Mouse (Mus musculus) gastrocnemius, adult 18-20 months (tissue): ENCODE results near the gene Hjurp. TPM values are rescaled to one million over a fixed set of nuclear protein-coding genes. Genes with fewer than 3 reads are reported as not detected.

ENCODE experiments used
- DNase-seq: peaks from one replicate; pipeline ENCODE4 v3.0.0; 2021; ENCODE audit warnings: low spot score
- total RNA-seq, 2 experiments: library from RNA; stranded (reverse); gene quantifications; 2 replicates each; pipeline ENCODE4 v1.2.3; 2021

Hjurp gene
- total RNA-seq, 2 experiments from 2014 or later, result 5.4 to 5.8 TPM

- no peak for DNase-seq
Measured at GRCm38 (mm10) chr1:88282301-88282700, 4.9 kb upstream of the Hjurp start.

- no peak for DNase-seq
Measured at GRCm38 (mm10) chr1:88280006-88280690, 2.7 kb upstream of the Hjurp start.

- no peak for DNase-seq
Measured at GRCm38 (mm10) chr1:88279111-88280005, 1.9 kb upstream of the Hjurp start.

GRCm38 (mm10) chr1:88277818-88278511 lies 532 bp upstream of the Hjurp start:
- no peak for DNase-seq

- no peak for DNase-seq
Measured at GRCm38 (mm10) chr1:88276524-88277097, 822 bp downstream of the Hjurp start.

- no peak for DNase-seq
Measured at GRCm38 (mm10) chr1:88275698-88276523, 1.5 kb downstream of the Hjurp start.

- DNase-seq, result no peak
Measured at GRCm38 (mm10) chr1:88275078-88275680, 2.3 kb downstream of the Hjurp start.

GRCm38 (mm10) chr1:88274371-88275077 lies 2.9 kb downstream of the Hjurp start:
- DNase-seq, result no peak

- no peak for DNase-seq
Measured at GRCm38 (mm10) chr1:88273832-88274231, 3.6 kb downstream of the Hjurp start.

GRCm38 (mm10) chr1:88273326-88273725 lies 4.1 kb downstream of the Hjurp start:
- no peak for DNase-seq

- no peak for DNase-seq
Measured at GRCm38 (mm10) chr1:88272851-88273250, 4.6 kb downstream of the Hjurp start.

- no peak for DNase-seq
Measured at GRCm38 (mm10) chr1:88269539-88270309, 7.7 kb downstream of the Hjurp start.

GRCm38 (mm10) chr1:88268070-88268469 lies 9.4 kb downstream of the Hjurp start:
- DNase-seq, result no peak

- no peak for DNase-seq
Measured at GRCm38 (mm10) chr1:88267489-88267888, 9.9 kb downstream of the Hjurp start.

GRCm38 (mm10) chr1:88266123-88266522 lies 11.3 kb downstream of the Hjurp start:
- no peak for DNase-seq

- no peak for DNase-seq
Measured at GRCm38 (mm10) chr1:88264869-88265240, 12.6 kb downstream of the Hjurp start.

- DNase-seq, result no peak
Measured at GRCm38 (mm10) chr1:88264237-88264868, 13.1 kb downstream of the Hjurp start.

GRCm38 (mm10) chr1:88263778-88264177 lies 13.7 kb downstream of the Hjurp start:
- no peak for DNase-seq

GRCm38 (mm10) chr1:88262961-88263360 lies 14.5 kb downstream of the Hjurp start:
- no peak for DNase-seq
